Mouse (Mus musculus) CD8-positive naive resting alpha-beta T cell, adult 2 months (primary cell): ENCODE data around the gene Ttll4.

ENCODE experiments used
- DNase-seq, 2 experiments: peaks; one replicate each; pipeline ENCODE4 v3.0.0; 2022; ENCODE audit warnings: low read depth in 2 of 2, low spot score in 2 of 2

Gene Ttll4

GRCm38 (mm10) chr1:74661448-74662195 is at the start of gene Ttll4:
Ttll4 (plus strand) TSS chr1:74661745.
- peak; percentile 83 to 86 for DNase-seq

DNA sequence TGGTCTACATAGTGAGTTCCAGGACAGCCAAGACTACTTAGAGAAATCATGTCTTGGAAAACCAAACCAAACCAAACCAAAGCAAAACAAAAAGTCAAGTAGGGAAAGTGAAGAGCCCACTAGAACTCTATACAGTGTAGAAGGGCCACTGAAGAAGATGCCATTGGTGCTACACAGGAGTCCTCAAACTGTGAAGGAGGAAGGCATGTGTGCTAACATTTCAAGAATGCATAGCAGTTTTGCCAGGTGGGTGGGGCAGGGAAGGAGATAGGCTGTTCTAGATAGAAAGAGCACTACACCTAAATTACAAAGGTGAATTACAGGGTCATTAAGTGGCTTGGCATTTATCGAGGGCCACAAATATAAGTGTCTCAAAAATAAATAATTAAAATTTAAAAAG is 37.4 kb upstream of the Ttll4 start:
- no peak for DNase-seq

DNA sequence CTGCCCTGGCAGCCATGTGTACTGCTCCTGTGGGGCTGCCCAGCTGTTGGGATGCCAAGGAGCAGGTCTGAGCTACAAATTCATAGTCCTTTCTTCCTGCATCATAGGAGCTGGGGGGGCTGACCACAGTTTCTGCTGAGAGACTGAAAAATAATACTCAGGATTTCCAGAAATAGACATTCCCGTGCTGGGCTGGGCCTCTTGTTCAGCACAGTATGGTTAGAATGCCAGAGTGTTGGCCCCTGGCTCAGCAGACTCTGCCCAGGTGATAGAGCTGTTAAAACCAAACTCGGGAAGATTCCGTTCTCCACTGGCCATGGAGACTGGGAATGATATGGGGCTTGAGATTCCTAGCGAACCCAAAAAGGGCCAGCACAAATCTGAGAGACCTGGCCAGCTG is 35.5 kb upstream of the Ttll4 start:
- DNase-seq, result no peak

GRCm38 (mm10) chr1:74628001-74628400 is 33.5 kb upstream of the Ttll4 start:
- DNase-seq, result no peak

DNA sequence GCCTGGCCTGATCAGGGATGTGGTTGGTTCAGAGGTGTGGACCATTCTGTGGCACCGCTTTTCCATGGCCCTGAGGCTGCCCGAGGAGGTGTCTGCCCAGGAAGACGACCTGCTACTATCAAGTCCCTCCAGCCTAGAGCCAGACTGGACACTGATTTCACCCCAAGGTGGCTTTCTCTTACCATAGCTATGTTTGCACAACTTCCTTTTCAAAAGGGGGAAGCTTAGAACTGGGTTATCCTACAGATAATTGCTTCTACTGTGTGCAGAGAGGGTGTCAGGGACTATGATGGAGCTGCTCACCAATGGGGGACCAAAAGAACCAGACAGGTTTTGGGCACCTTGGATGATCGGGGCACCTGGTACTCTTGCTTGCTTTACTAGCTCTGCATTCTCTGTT is 28.8 kb upstream of the Ttll4 start:
- DNase-seq, result no peak

GRCm38 (mm10) chr1:74643524-74643923 is 18.0 kb upstream of the Ttll4 start:
- DNase-seq, result no peak

GRCm38 (mm10) chr1:74643926-74644325 is 17.6 kb upstream of the Ttll4 start:
- DNase-seq, result no peak

DNA sequence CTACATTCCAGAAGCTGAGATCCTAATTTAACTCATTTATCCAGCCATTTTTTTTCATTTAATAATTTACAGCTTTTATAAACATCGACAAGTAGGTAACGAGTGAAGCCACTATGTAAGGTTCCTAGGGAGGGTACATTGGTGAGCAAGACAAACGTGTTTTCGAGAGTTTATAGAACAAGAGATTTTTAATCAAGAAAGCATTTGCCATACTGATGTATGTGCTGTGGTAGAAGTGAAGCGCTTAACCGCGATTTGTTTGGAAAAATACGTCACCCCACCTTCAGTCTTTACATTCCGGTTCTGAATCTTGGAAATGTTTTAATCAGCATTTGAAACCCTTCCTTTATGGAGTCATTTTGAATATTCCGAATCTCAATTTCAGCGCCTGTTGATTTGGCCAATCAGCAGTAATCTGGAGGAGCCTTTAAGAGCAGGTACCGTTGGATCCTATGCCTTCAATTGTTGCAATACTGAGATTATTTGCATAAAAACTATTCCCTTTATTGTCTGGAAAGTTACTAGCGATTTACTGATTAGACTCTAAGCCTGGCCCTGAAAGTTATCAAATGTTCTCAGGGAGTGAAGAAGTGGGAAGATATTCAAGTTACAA is 814 bp downstream of the Ttll4 start:
- DNase-seq, result no peak

DNA sequence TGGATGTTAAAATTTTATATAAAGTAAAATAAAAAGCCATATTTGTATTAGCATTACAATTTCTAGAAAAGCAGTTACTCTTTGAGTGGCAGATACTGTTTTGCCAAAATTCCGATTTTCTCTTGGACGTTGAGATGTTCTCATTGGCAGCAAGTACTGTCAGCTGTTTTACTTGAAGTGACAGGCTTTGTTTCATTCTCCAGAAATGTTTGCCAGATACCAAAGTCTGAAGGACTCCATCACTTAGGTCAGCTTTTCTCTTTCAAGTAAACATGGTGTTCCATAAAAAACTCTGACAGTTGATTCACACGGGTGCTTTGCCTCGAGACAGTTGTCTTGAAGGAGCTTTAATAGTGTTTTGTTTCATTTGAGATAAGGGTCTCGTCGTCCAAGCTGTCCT is 3.6 kb downstream of the Ttll4 start:
- DNase-seq, result no peak

- no peak for DNase-seq
Observed at GRCm38 (mm10) chr1:74668371-74668770, 6.8 kb downstream of the Ttll4 start.

- DNase-seq, result no peak
Observed at GRCm38 (mm10) chr1:74672731-74673130, 11.2 kb downstream of the Ttll4 start.

GRCm38 (mm10) chr1:74676863-74677262 is 15.3 kb downstream of the Ttll4 start:
- no peak for DNase-seq

DNA sequence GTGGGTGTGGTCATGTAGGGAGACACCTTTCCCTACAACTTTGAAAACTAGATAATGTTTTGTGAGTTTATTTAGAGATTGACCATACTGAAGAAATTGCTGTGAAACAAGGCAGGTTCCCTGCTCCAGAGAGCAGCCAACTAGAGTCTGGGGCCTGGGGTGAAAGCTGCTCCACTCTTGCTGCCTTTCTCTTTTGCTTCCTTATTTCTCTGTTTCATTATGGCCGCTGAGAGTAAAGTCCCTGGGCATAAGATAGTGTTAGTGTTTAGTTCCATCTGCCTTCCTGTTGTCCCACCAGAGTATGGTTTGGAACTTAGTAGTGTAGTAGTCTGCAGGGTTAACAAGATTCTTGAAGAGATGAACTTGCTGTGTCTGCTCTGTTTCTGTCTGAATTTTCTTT is 16.3 kb downstream of the Ttll4 start:
- no peak for DNase-seq

DNA sequence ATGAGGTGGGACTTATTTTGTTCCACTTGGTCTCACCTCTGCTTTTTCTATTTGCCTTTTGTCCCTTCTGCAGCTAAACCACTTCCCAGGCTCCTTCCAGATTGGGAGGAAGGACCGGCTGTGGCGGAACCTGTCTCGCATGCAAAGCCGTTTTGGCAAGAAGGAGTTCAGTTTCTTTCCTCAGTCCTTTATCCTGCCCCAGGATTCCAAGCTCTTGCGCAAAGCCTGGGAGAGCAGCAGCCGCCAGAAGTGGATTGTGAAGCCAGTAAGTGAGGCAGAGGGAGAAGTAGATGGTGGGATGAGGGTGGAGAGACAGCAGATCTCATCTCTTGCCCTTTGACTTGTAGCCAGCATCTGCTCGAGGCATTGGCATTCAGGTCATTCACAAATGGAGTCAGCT is 25.6 kb downstream of the Ttll4 start:
- no peak for DNase-seq

GRCm38 (mm10) chr1:74693891-74694583 is 32.5 kb downstream of the Ttll4 start:
- no peak for DNase-seq

DNA sequence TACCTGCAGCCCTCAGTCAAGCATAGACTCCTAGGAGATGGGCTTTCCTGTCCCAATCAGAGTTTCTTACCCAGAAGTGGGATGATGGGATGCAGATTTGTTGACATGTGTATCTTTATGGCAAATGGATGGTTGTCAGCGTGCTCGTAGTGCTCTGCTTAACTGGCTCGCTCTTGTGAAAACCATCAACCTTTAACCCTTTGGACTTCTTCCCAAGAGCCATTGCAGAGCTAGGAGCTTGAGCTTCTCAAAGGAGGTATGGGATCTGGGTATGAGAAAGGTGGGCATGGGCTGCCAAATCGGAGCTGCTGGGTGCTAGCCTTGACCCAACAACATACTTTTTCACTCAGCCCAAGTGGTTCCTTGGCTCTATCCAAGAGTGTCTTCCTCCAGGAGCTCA is 34.3 kb downstream of the Ttll4 start:
- DNase-seq, result no peak

- no peak for DNase-seq
Observed at GRCm38 (mm10) chr1:74697416-74697815, 35.9 kb downstream of the Ttll4 start.

DNA sequence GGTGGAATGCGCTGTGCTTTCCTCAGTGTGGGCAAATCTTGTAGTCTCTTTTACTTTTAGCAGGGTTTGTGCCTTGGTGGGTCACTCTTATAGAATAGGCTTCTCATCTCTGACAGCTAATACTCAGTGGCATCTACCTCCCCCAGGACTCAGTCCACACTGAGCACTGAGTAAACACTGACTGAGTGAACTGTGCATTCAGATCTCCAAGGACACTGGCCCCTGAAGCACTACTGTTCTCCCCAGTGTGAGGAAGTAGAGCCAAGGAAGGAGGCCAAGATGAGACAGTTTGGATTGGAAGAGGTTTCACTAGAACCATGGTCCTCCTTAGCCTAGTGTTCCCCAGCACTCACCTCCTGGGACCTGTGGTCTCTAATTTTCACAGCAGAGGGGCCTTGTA is 36.8 kb downstream of the Ttll4 start:
- no peak for DNase-seq

- DNase-seq, result no peak
Observed at GRCm38 (mm10) chr1:74698791-74699190, 37.2 kb downstream of the Ttll4 start.

DNA sequence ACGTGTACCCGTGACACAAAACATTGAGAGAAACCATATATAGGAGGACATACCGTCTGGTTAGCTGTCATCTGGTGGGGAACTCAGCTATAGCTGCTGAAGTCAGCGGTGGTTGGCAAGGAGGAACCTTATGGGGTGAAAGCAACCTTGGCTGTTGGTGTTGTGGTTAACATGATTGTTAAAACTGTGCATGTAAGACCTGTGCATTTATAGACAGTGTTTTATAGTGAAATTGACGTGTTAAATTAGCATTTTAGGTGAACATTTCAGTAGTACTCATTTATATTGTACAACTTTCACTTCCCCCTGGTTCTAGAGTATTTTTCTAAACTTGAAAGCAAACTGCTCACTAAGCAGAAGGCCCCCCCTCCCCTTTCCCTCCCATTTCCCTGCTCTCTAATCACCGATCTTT is 40.6 kb downstream of the Ttll4 start:
- no peak for DNase-seq

DNA sequence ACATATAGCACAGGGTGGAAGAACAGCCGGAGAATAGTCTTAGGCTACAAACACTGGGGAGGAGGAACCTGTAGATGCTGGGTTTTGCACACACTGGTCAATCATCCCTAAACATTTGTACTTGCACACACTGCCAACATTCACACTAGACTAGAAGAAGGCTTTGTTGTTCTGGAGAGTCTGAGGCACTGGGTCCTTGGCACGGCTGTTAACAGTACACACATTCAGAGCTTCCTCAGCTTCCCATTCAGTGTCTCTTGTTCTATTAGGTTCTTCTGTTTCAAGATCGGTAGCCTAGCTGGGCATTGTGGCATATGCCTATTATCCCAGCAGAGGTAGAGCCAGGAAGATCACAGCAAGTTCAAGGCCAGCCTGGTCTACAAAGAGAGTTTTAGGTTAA is 42.6 kb downstream of the Ttll4 start:
- DNase-seq, result no peak

DNA sequence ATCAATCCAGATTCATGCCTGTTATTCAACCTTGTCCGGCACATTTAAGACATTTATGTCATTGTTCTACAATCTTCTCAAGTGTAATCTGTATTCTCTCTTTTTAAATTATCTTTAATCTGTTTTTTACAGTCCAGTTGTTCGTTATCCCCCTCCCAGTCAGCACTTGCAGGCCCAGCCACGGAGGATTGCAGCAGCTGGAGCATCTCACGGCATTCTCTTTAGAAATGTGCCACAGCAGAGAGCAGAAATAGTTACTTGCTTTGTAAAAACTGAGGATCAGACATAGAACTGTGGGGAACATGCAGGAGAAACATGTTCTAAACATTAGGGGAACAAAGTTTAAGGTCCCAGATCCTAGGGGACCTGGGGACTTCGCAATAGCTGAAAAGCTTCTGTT is 43.5 kb downstream of the Ttll4 start:
- no peak for DNase-seq
